Mouse (Mus musculus) layer of hippocampus, adult 8-10 months (tissue): ENCODE measurements at regions not wholly inside any gene's neighbourhood (a gene's known extent, or its start where the extent isn't known, plus 50 kb on each side); places are given as distances from the start of the nearest gene placed in this dataset.

Source experiments
- DNase-seq, 2 experiments: peaks; one replicate each; pipeline ENCODE4 v3.0.0; 2022; ENCODE audit warnings: low spot score in 2 of 2

DNA sequence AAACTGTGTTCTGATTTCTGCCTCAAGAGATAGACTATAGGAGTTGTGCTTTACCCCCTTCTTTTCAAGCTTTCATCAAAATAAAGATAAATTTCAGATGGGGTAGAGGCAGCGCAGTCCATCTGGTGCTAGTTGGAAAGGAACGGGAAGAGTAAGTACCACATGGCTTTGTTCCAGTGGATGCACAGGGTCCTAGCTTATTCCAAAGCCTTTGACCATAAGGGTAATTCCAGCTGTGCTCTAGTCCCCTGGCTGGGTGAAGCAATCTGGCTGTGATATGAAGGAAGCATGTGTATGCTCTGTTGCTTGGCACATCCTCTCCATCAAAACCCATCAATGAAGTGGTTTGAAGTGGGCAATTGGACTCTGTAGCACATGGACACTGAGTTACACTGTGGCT is 155.6 kb downstream of the 1190002N15Rik start:
- DNase-seq = no peak

DNA sequence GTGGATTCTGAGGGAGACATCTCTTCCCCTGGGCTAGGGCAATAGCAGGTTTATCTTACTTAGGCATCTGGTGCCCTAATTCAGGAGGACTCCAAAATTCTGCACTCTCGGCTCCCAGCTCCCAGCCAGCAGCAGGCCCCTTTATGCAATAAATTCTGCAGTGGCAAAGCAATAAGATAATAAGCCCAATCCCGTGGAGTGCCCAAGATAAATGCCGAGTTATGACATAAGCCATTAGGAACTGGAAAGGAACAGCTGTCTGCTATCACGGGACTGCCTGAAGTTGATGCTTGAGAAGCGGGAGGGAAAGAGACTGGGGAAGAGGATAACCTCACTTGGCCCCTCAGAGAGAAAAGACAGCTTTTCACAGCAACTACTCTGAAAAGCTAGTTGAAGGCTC is 159.0 kb downstream of the 1190002N15Rik start:
- no peak for DNase-seq

DNA sequence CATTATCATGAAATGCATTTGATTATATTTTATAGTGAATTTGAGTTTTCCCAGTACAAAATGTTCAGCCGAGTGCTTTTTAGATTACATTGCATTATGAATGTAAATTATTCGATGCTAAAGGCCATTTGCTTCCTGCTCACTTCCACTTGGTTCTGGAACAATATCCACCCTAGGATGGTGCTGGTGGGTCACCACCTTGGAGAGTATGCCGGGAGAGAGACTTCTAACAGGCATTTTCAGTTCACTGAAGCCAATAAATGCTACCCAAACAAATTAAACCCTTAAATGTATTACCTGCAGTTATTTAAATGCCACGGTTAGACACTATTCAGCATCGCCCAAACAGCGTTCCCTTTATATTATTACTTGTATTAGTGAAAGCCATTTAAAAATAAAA is 159.6 kb downstream of the 1190002N15Rik start:
- no peak for DNase-seq

DNA sequence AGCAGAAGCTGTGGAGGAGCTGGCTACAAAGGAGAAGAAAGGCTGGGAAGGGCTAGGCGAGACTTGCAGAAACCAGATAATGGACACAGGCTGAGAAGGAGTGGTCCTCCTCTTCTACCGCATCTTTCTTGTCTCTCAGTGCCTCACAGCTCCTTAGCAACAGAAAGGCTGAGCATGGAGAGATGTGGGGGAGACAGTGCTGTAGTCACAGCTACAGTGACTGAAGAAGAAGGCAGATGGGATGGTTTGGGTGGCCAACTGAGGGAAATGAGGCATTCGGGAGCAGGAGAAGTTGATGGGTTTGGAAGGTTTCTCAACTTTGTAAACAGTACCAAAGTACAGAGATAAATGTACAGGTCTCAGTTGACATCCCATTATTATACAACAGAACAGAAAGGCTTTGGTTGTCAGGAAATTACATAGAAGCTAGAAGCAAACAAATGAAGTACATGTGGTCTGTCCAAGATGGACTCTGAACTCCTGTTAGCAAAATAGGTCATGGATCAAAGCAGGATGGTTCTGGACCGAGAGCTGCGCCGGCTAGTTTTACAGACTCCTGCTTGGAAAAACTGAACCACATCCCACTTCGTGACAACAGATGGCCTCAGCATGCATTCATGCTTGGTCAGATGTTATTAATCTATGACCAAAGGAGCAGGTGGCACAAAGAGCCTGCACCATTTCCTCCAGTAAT is 160.4 kb downstream of the 1190002N15Rik start:
- DNase-seq = peak in 1 of 2 experiments; percentile 4

DNA sequence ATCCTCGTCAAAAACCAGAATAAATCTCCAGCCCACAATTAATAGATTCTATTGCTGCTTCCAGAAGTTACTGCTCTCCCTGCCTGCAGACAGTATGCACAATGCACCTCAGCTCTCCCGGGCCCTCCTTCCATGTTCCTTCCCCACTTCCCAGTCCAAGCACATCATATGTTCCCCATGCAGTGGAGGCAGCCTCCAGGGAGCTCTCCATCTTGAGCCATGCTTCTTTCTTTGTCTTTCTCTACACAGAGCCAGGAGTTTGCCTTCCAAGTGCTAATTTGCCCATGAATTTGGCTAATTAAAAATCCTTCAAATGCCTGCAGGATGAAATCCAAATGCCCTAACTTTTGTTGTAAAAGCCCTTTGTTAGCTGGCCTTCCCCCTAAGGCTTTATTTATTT is 166.9 kb downstream of the 1190002N15Rik start:
- DNase-seq = no peak

DNA sequence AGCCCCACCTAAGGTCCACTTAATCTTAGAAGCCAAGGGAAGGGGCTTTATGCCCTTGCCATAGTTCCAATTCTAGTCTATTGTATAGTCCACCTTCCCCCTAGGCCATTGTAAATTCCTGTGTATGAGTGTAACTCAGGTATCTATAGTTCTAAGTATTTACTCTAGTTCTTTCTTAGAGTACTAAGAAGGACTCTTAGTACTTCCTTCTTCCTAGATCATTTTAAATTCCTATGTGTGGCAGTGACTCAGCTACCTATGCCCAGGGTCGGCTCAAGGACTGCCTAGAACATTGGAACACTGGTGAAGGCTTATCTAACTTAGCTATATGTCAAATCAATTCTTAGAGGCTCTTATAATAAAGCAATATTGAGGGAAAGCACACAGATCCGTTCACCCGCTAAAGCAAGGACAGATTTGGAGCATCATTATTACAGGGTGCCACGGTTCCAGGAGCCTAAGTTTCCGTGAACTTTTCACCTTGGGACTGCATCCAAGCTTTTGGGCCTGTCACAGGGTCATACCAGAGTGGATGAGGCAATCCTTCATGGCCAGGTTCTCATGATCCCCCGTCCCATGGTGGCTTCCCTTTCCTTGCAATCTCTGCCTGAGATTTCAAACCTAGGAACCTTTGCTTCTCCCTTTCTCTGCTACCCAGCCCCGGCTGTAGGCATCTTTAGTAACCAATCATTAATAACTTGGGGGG is 169.5 kb downstream of the 1190002N15Rik start:
- no peak for DNase-seq

DNA sequence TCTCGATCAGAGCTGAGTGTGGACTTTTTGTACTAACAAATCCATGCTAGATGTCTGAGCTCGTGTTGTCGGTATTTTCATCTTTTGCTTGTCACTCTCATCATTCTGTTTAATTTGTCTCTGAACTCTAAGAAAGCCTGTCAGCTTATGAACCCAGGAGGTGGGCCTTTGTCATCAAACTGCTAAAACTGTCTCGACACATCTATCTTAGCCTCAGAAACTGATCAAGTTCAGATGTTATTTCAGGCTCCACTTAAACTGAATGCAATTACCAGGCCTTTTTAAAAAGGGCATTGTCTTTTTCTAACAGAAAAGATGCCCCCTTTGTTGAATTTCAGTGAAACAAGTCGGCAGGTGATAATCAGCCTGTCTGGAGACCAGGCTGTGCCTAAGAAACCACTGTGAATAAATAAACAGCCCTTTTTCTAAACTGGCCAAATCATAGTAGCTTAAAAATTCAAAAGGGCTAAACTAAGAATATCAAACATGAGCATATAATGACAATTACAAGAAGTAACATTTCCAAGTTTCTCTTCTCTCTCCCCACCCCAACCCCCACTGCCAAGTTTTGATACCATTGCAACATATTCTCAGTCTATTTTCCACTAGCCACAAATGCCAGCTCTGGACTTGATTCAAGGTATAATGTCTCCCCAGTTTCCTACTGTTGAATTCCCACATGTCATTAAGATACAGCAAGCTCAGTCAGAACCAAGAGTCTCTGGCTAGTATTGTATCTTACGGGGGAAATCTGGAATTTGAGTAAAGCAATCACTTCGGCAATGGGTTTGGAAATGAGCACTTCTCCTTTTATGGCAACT is 175.8 kb downstream of the 1190002N15Rik start:
- DNase-seq = no peak

DNA sequence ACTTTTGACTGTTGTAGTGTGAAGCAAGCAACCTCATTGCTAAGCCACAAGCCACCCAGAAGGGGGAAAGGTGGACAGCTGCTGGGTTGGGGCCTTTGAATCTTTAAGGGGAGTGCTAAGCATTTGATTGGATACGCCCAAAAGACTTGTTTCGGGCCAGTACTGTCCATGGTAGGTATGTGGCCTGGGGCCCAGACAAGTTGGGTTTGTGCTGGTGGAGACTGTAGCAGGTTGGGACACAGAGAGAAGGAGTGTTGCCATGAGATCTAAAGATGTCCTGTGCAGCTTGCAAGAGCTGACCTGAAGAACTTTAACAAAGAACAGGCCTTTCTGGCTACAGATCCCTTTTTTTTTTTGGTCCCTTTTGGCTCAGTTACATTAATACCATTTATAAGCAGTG is 176.9 kb downstream of the 1190002N15Rik start:
- DNase-seq = no peak

DNA sequence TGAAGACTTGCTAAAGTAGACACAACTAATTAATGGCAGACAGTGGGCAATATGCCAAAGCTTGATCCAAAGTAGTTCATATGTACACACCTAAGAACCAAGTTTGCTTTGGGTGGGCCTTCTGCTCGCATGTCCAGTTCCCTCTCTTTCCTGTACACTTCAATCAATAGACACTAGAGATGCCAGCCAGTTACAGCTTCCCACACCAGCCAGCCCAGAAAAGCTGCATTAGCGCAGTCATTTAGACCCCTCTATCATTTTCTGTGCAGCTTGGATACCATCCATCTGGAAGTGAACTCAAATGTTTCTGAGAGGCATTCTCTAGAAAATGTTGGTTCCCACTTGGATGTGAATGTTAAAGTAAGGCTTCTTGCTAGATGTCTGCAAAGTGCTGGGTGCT is 179.7 kb downstream of the 1190002N15Rik start:
- DNase-seq = no peak

DNA sequence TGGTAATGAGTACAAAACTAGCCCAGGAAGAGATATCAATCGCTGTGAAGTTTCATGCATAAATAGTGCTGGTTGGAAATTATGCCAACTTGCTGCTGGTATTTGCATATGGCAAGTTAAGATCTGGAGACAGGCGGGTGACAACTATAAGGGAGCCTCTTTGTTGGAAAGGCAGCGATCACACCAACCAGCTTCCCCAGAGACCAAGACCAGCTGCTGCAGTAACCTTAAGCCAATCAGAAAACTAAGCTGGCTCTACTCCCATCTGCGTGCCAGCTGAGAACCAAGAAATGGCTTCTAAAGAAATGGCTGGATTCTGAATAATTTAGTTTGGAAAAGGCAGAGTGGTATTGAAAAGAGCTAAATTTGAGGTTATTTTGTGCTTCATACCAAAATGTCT is 195.9 kb downstream of the 1190002N15Rik start:
- DNase-seq = peak in 1 of 2 experiments; percentile 3

DNA sequence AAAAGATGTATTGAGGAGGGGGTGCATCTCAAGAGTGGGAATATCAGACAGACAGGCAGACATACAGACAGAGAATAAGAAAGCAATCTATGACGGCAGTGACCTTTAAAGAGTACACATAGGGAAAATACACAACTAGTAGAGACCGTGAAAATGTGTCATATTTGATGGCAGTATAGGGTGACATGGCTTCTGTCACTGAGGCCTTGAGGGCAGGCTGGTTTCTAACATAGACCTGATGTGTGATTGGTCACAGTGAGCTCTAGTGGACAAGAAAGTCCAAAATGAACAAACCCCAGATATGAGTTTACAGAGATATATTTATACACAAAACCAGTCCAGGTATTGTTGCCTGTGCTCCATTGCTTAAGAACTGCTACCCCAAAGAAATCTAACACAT is 196.3 kb downstream of the 1190002N15Rik start:
- DNase-seq = no peak

DNA sequence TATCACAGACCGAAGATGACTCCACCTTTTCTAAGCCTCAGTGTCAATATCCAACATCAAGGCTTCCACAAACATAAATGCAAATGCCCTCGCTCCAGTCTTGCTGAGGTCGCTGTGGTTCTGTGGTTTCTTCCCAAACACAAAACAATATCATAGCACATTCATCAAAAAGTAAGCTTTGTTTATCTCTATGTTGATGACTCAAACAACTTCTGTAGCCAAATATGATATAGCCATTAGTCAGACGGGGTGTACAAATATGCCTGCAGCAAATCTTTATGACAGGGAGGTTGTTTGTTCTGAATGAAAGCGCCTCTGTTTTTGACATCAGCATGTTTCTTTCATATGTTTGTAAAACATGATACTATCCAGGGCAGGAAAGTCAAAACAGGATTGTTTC is 204.4 kb downstream of the 1190002N15Rik start:
- DNase-seq = no peak

DNA sequence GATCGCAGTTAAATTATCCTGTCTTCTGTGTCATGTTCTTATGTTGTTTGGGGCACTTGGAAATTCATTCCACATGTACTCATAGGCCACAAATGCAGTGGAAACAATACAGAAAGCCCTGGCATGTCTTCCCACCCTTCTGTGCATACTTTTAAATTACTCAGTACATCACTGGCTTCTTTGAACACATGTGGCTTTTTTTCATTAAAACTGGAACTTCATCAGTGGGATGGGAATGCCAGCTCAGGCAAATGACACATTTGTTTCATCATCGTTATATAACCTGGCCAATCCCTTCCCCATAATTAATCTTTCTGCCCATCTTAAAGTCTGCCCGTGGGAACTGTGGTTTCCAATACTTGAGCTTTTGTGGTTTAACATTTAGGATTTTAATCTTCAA is 214.9 kb downstream of the 1190002N15Rik start:
- DNase-seq = no peak

DNA sequence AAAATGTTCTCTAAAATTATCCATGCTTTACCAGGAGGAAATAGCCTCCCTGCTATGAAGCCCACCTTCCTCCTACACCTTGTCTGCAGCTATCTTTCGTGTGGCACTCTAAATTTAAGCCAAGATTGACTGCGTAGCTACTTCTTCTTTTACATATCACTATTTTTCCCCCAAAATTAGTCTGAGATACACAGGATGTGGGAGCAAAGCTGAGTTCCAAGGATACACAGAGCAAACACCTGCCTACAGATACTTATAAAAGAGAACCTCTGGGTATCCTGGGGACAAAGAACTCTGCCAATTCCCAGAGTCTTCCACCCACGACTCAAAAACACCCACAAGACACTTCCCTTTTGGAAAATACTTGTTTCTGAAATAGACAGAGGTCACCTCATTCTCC is 235.3 kb downstream of the 1190002N15Rik start:
- no peak for DNase-seq

DNA sequence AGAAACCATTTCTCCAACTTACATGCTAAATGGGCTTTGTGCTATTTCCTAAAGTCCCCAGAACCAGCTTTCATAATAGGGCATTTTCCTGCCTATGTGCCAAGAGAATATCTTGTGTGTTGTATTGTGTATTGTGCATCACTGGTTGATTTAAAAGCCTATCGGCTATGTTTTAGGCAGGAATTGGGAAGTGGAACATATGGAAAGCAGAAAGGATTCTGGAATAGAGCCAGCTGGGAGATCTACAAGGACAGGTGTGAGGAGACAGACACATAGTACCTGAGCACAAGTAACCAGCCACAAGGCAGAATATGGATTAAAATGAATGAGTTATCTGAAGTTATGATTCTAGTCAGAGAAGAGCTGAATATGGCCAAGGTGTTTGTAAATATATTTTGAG is 236.0 kb downstream of the 1190002N15Rik start:
- no peak for DNase-seq

DNA sequence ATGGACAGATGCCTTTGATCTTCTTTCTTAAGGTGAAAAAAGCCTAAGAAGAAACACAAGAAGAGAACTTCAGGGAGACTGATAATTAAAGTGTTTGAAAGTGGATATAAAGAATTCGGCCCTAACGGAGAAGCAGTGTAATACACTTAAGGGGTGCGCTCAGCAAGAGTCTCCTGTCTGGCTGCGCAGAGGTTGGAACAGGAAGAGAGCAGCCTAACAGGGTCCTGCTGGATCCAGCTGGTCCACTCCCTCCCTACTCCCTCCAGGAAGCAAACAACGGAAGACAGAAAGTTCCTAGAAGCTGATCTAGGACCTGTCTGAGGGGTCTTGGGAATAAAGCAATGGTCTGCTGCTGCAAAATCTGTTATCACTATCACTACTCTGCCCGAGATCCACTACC is 242.4 kb downstream of the 1190002N15Rik start:
- DNase-seq = no peak

DNA sequence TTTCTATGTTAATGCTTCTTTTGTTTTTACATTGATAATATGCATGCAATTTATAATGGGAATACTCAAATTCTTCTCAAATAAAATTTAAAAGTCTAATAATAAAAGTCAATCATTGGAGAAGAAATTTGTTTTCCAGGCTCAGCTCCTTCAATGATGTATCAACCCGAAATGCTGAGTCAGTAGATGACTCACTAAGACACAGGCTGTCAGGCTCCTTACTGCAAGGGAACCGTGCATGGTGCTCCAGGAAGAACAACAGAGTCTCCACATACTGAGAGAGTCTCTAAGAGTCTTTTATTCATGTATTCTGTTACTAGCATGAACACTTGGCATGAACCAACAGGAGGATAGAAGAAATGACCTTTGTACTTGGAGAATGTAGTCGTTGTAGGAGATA is 245.7 kb downstream of the 1190002N15Rik start:
- no peak for DNase-seq

DNA sequence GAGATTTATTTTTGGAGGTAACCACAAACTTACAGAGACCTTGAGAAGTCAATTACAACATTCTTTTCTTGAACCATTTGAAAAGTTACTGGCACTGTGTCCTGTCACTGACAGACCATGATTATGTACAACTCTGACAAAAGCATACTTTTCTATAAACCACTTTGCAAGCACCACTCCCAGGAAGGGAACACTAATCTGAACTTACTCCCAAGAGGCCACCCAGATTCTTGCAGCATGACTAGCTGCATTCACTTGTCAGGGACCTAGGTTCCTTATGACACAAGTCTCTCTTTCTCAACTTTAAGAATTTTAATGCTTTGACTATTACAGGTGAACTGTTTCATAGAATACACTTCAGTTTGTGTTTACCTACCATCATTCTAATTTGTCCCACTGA is 248.3 kb downstream of the 1190002N15Rik start:
- DNase-seq = no peak

DNA sequence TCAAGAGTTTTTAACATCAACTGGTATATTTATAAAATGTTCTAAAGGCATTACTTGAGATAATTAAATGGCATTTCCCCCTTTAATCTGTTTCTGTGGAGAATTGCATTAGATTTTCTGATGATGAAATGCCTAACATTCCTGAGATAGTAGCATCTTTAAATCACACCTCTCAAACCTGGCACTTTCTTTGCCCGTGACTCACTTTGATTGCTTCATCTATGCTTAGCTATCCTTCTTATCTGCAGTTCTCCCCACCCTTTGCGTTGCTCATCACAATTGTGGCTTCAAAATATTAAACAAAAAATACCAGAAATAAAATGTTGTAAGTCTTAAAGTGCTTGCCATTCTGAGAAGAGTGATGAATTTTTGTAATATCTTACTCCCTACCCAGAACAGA is 250.3 kb downstream of the 1190002N15Rik start:
- DNase-seq = no peak

DNA sequence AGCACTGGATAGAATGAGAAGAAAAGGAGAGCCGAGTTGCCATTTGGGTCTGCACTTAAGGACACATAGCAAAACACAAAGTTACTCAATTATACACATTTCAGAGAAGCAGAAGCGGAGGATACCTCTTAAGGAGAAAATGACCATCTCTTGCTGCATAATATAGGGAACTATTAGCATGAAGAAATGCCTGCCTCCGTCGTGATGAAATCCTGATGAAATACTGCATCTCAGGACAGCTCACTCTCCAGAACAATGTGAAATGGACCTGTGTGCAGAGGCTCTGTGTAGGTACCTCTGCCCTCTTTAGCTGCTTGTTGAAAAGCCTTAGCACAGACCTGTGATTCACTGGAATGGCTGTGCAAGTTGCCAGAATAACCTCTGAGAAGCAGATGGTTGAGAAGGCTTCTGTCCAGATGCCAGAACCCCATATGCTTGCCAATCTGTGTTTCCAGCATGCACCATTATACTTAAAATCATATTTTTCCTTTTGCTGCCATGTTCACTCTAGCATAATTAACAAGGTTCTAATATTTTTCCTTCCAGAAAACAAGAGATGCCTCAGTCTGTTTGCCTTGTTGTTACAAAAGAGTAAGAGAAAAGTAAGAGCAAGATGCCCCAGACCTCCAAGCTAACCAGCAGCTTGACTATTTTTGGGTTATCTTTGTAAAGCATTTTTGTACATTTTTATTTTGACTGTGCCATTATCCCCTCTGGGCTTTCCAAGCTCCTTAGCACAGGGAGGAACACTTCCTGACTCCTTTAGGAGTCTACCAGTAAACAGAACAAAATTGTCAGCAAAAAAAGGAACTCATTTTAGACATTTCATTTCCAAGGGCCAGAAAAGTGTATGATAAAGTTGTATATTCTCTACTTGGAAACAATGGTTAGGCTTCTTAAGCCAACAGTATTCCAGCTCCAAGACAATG is 259.0 kb downstream of the 1190002N15Rik start:
- peak; percentile 70 to 87 for DNase-seq

DNA sequence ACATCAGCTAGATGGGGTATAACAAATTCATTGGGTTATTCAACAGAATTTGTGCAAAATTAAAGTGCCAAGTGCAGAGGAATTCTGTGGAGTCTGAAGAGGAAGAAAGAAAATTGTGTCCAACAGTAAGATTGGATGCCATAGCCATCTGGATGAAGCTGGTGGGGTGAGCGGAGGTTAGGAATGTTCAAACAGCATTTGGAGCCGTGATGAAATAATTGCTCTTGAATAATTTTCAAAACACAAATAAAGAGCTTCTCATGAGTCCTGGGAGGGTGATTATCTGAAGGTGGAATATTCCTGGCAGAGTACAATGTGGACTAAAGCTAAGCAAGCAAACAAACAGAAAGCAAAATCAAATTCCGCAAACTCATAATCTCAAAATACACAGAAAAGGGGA is 260.8 kb downstream of the 1190002N15Rik start:
- DNase-seq = no peak
